Mouse (Mus musculus): ENCODE results near the gene Rab10. TPM values are rescaled to one million over a fixed set of nuclear protein-coding genes. Genes with fewer than 3 reads are reported as not detected.

The Rab10 gene
- total RNA-seq, 2 experiments from 2014 or later, result 213 to 233 TPM

- no peak for DNase-seq (ENCODE audit: low spot score in 2 of 2)
Observed at GRCm38 (mm10) chr12:3237799-3238198, 72.0 kb downstream of the Rab10 start.

- peak in 1 of 2 experiments; percentile 45 for DNase-seq (ENCODE audit: low spot score in 2 of 2)
Observed at GRCm38 (mm10) chr12:3236831-3237681, 72.7 kb downstream of the Rab10 start.

GRCm38 (mm10) chr12:3236163-3236641 lies 73.6 kb downstream of the Rab10 start:
- peak in 1 of 2 experiments; percentile 42 for DNase-seq (ENCODE audit: low spot score in 2 of 2)

GRCm38 (mm10) chr12:3235646-3236161 lies 74.1 kb downstream of the Rab10 start:
- peak; percentile 99 for DNase-seq (ENCODE audit: low spot score in 2 of 2)

- peak; percentile 81 to 87 for DNase-seq (ENCODE audit: low spot score in 2 of 2)
Observed at GRCm38 (mm10) chr12:3235124-3235631, 74.6 kb downstream of the Rab10 start.

- DNase-seq (ENCODE audit: low spot score in 2 of 2), result no peak
Observed at GRCm38 (mm10) chr12:3234061-3234460, 75.7 kb downstream of the Rab10 start.

- DNase-seq (ENCODE audit: low spot score in 2 of 2), result no peak
Observed at GRCm38 (mm10) chr12:3223352-3223751, 86.4 kb downstream of the Rab10 start.

- no peak for DNase-seq (ENCODE audit: low spot score in 2 of 2)
Observed at GRCm38 (mm10) chr12:3210181-3210580, 99.6 kb downstream of the Rab10 start.

- peak; percentile 8 to 28 for DNase-seq (ENCODE audit: low spot score in 2 of 2)
Observed at GRCm38 (mm10) chr12:3209163-3209562, 100.6 kb downstream of the Rab10 start.

Other genes starting within 250 kb of the Rab10 start
- gene Kif3c, start 55.2 kb upstream of the Rab10 start, total RNA-seq (2021), result 100 to 1,000 TPM; 195 to 196 TPM
- 10 to 100 TPM; 27.0 to 27.8 TPM for gene Asxl2, start 116.9 kb upstream of the Rab10 start, total RNA-seq (2021)